Mouse (Mus musculus): ENCODE results near the gene Kank2. TPM values are rescaled to one million over a fixed set of nuclear protein-coding genes. Genes with fewer than 3 reads are reported as not detected.
A peak's percentile ranks its signal among the peaks of the same experiment; 100 is the strongest.

Kank2 gene
- polyA plus RNA-seq, 1 experiment from 2014 or later: 5.0 TPM

GRCm38 (mm10) chr9:21811170-21811569 is 12.6 kb upstream of the Kank2 start:
- no peak overlapping the region for H3K4me3 ChIP-seq
- H3K36me3 ChIP-seq: peaks cover 16% of the 10 kb centered on the region
- H3K27ac ChIP-seq: no peak overlapping the region
- no peak overlapping the region for H3K9ac ChIP-seq
- WGBS (ENCODE audit: insufficient replicate concordance): 52% methylated on average over 5 of the region's 5 CpGs
- no peaks in the 10 kb centered on the region for H3K9me3 ChIP-seq (replicated peaks)
- no peak for ATAC-seq
- peaks cover 15% of the 10 kb centered on the region for H3K4me1 ChIP-seq
- H3K4me2 ChIP-seq: no peak overlapping the region
- no peaks in the 10 kb centered on the region for H3K27me3 ChIP-seq (replicated peaks)

GRCm38 (mm10) chr9:21808561-21808960 is 10.0 kb upstream of the Kank2 start:
- Histone ChIP-seq H3K4me3 (no peak overlapping the region), H3K9ac (no peak overlapping the region), H3K27me3 (replicated peaks) (no peaks in the 10 kb centered on the region), H3K4me1 (peaks cover 23% of the 10 kb centered on the region), H3K9me3 (replicated peaks) (no peaks in the 10 kb centered on the region), H3K4me2 (no peak overlapping the region), H3K36me3 (0 out of 2 replicates have a peak, but pooled peaks cover 4% of the 10 kb centered on the region), H3K27ac (no peak overlapping the region)
- ATAC-seq: no peak
- 56% methylated on average over 3 of the region's 3 CpGs for WGBS (ENCODE audit: insufficient replicate concordance)

- Histone ChIP-seq H3K36me3 (no peaks in the 10 kb centered on the region), H3K4me2 (no peak overlapping the region), H3K27me3 (replicated peaks) (no peaks in the 10 kb centered on the region), H3K9ac (no peak overlapping the region), H3K4me1 (peaks cover 23% of the 10 kb centered on the region), H3K4me3 (no peak overlapping the region), H3K27ac (peak overlapping the region; percentile 27; the same call in 1 of the 2 replicates), H3K9me3 (replicated peaks) (no peaks in the 10 kb centered on the region)
- 77% methylated on average over 11 of the region's 11 CpGs for WGBS (ENCODE audit: insufficient replicate concordance)
- no peak for ATAC-seq
Observed at GRCm38 (mm10) chr9:21806976-21807375, 8.4 kb upstream of the Kank2 start.

- no peak overlapping the region for H3K4me3 ChIP-seq
- H3K4me2 ChIP-seq: no peak overlapping the region
- H3K36me3 ChIP-seq: no peaks in the 10 kb centered on the region
- peak overlapping the region; percentile 66 for H3K27ac ChIP-seq
- ATAC-seq: peak; percentile 64
- H3K9me3 ChIP-seq (replicated peaks): no peaks in the 10 kb centered on the region
- peaks cover 23% of the 10 kb centered on the region for H3K4me1 ChIP-seq
- H3K9ac ChIP-seq: no peak overlapping the region
- no peaks in the 10 kb centered on the region for H3K27me3 ChIP-seq (replicated peaks)
- 19% methylated on average over 3 of the region's 3 CpGs for WGBS (ENCODE audit: insufficient replicate concordance)
Observed at GRCm38 (mm10) chr9:21806363-21806762, 7.8 kb upstream of the Kank2 start.

- H3K9me3 ChIP-seq (replicated peaks): no peaks in the 10 kb centered on the region
- H3K9ac ChIP-seq: no peak overlapping the region
- H3K4me1 ChIP-seq: peaks cover 27% of the 10 kb centered on the region
- no peak overlapping the region for H3K27ac ChIP-seq
- H3K27me3 ChIP-seq (replicated peaks): peaks cover 2% of the 10 kb centered on the region; the same call in 1 of the 2 replicates
- no peak overlapping the region for H3K4me3 ChIP-seq
- 39% methylated on average over 13 of the region's 13 CpGs for WGBS (ENCODE audit: insufficient replicate concordance)
- H3K4me2 ChIP-seq: no peak overlapping the region
- peaks cover 6% of the 10 kb centered on the region; the same call in 1 of the 2 replicates for H3K36me3 ChIP-seq
- peak; percentile 68 for ATAC-seq
Observed at GRCm38 (mm10) chr9:21803986-21804644, 5.6 kb upstream of the Kank2 start.

- ATAC-seq: no peak
Observed at GRCm38 (mm10) chr9:21801591-21801990, 3.0 kb upstream of the Kank2 start.

GRCm38 (mm10) chr9:21801121-21801520 is 2.6 kb upstream of the Kank2 start:
- no peak overlapping the region for H3K27ac ChIP-seq
- WGBS (ENCODE audit: insufficient replicate concordance): 68% methylated on average over 7 of the region's 7 CpGs
- peaks cover 16% of the 10 kb centered on the region; the same call in 1 of the 2 replicates for H3K27me3 ChIP-seq (replicated peaks)
- H3K4me3 ChIP-seq: no peak overlapping the region
- H3K4me2 ChIP-seq: no peak overlapping the region
- peaks cover 6% of the 10 kb centered on the region; the same call in 1 of the 2 replicates for H3K36me3 ChIP-seq
- no peak for ATAC-seq
- no peak overlapping the region for H3K9ac ChIP-seq
- no peaks in the 10 kb centered on the region for H3K9me3 ChIP-seq (replicated peaks)
- peaks cover 39% of the 10 kb centered on the region for H3K4me1 ChIP-seq

More at GRCm38 (mm10) chr9:21801591-21801990, 3.0 kb upstream of the Kank2 start:
- H3K9me3 ChIP-seq (replicated peaks): no peaks in the 10 kb centered on the region
- H3K27ac ChIP-seq: no peak overlapping the region
- no peak overlapping the region for H3K9ac ChIP-seq
- 66% methylated on average over 7 of the region's 7 CpGs for WGBS (ENCODE audit: insufficient replicate concordance)
- H3K27me3 ChIP-seq (replicated peaks): peaks cover 16% of the 10 kb centered on the region; the same call in 1 of the 2 replicates
- H3K4me2 ChIP-seq: no peak overlapping the region
- H3K36me3 ChIP-seq: peaks cover 6% of the 10 kb centered on the region; the same call in 1 of the 2 replicates
- H3K4me1 ChIP-seq: peaks cover 38% of the 10 kb centered on the region
- no peak overlapping the region for H3K4me3 ChIP-seq

- no peaks in the 10 kb centered on the region for H3K9me3 ChIP-seq (replicated peaks)
- H3K9ac ChIP-seq: peak overlapping the region; percentile 73; the same call in 1 of the 2 replicates
- WGBS (ENCODE audit: insufficient replicate concordance): 50% methylated on average over 3 of the region's 3 CpGs
- peak overlapping the region; percentile 70 for H3K4me3 ChIP-seq
- H3K27ac ChIP-seq: peak overlapping the region; percentile 78
- H3K36me3 ChIP-seq: peaks cover 24% of the 10 kb centered on the region
- H3K4me2 ChIP-seq: peak overlapping the region; percentile 94
- peaks cover 16% of the 10 kb centered on the region; the same call in 1 of the 2 replicates for H3K27me3 ChIP-seq (replicated peaks)
- no peak for ATAC-seq
- peaks cover 35% of the 10 kb centered on the region for H3K4me1 ChIP-seq
Observed at GRCm38 (mm10) chr9:21799010-21799350, 436 bp upstream of the Kank2 start.

- H3K36me3 ChIP-seq: peaks cover 31% of the 10 kb centered on the region
- WGBS (ENCODE audit: insufficient replicate concordance): 2% methylated on average over 26 of the region's 26 CpGs
- peaks cover 16% of the 10 kb centered on the region; the same call in 1 of the 2 replicates for H3K27me3 ChIP-seq (replicated peaks)
- H3K4me1 ChIP-seq: peaks cover 36% of the 10 kb centered on the region
- H3K4me2 ChIP-seq: peak overlapping the region; percentile 94
- peak; percentile 38 for ATAC-seq
- peak overlapping the region; percentile 78 for H3K27ac ChIP-seq
- H3K9me3 ChIP-seq (replicated peaks): no peaks in the 10 kb centered on the region
- peak overlapping the region; percentile 70 for H3K4me3 ChIP-seq
- H3K9ac ChIP-seq: peak overlapping the region; percentile 73
Observed at GRCm38 (mm10) chr9:21797921-21798344, 611 bp downstream of the Kank2 start.

- H3K27me3 ChIP-seq (replicated peaks): peaks cover 16% of the 10 kb centered on the region; the same call in 1 of the 2 replicates
- 55% methylated on average over 3 of the region's 3 CpGs for WGBS (ENCODE audit: insufficient replicate concordance)
- no peak for ATAC-seq
- no peak overlapping the region for H3K4me3 ChIP-seq
- peak overlapping the region; percentile 52; the same call in 1 of the 2 replicates for H3K27ac ChIP-seq
- no peaks in the 10 kb centered on the region for H3K9me3 ChIP-seq (replicated peaks)
- H3K36me3 ChIP-seq: peaks cover 38% of the 10 kb centered on the region
- peak overlapping the region; percentile 94 for H3K4me2 ChIP-seq
- no peak overlapping the region for H3K9ac ChIP-seq
- H3K4me1 ChIP-seq: peaks cover 46% of the 10 kb centered on the region
Observed at GRCm38 (mm10) chr9:21796919-21797318, 1.6 kb downstream of the Kank2 start.

GRCm38 (mm10) chr9:21796259-21796658 is 2.3 kb downstream of the Kank2 start:
- Histone ChIP-seq H3K27me3 (replicated peaks) (peaks cover 16% of the 10 kb centered on the region; the same call in 1 of the 2 replicates), H3K27ac (peak overlapping the region; percentile 52; the same call in 1 of the 2 replicates), H3K9me3 (replicated peaks) (no peaks in the 10 kb centered on the region), H3K4me3 (no peak overlapping the region), H3K4me2 (peak overlapping the region; percentile 94), H3K9ac (no peak overlapping the region), H3K36me3 (peaks cover 42% of the 10 kb centered on the region), H3K4me1 (peaks cover 47% of the 10 kb centered on the region)
- whole genome bisulfite sequencing (ENCODE audit: insufficient replicate concordance): 44% methylated on average over 3 of the region's 3 CpGs
- no peak for ATAC-seq

- ATAC-seq: no peak
- Histone ChIP-seq H3K9ac (no peak overlapping the region), H3K36me3 (peaks cover 38% of the 10 kb centered on the region), H3K4me2 (no peak overlapping the region), H3K4me3 (no peak overlapping the region), H3K9me3 (replicated peaks) (no peaks in the 10 kb centered on the region), H3K27me3 (replicated peaks) (peaks cover 16% of the 10 kb centered on the region; the same call in 1 of the 2 replicates), H3K27ac (no peak overlapping the region), H3K4me1 (peaks cover 47% of the 10 kb centered on the region)
- 75% methylated on average over 5 of the region's 5 CpGs for WGBS (ENCODE audit: insufficient replicate concordance)
Observed at GRCm38 (mm10) chr9:21795579-21795978, 3.0 kb downstream of the Kank2 start.

All from liver, embryonic 12.5 days (tissue).